Mouse (Mus musculus): ENCODE measurements around the gene Sgsm1.

GRCm38 (mm10) chr5:113214455-113214854, 96.1 kb downstream of the Sgsm1 start:
- TF ChIP-seq GATA1 (IDR thresholded peaks at IDR 0.05; ENCODE audit: borderline replicate concordance, low read length) (no peak), POLR2AphosphoS5 (IDR thresholded peaks at IDR 0.05; ENCODE audit: insufficient replicate concordance, low read depth, low read length) (no peak)

Data from G1E (cell line).